Mouse (Mus musculus) forebrain, postnatal 0 days (tissue): ENCODE results near the gene Lsm4. TPM values are rescaled to one million over a fixed set of nuclear protein-coding genes. Genes with fewer than 3 reads are reported as not detected.

Experiments
- ATAC-seq: fragments of 200-750 bp; cut with Nextera tagmentation; 2 replicates; pipeline ENCODE4 v1.8.0; 2017; ENCODE audit warnings: mild to moderate bottlenecking, moderate library complexity
- DNase-seq: peaks from one replicate; pipeline ENCODE4 v3.0.0-alpha.2; 2015
- H3K27ac ChIP-seq: fragments of 300-500 bp; sonication (generic); 2 replicates; pipeline ENCODE4 v1.5.1; 2014; ENCODE audit warnings: low read depth, mild to moderate bottlenecking, antibody characterized with exemption, low read length, moderate library complexity, mixed read lengths
- H3K27me3 ChIP-seq: fragments of 300-500 bp; sonication (generic); 2 replicates; pipeline ENCODE4 v1.6.1; 2014; ENCODE audit warnings: mild to moderate bottlenecking, low read length, mixed read lengths; ENCODE audit not compliant: insufficient read depth
- H3K36me3 ChIP-seq: fragments of 300-500 bp; sonication (generic); 2 replicates; pipeline ENCODE4 v1.6.1; 2014; ENCODE audit warnings: mild to moderate bottlenecking, moderate library complexity; ENCODE audit not compliant: insufficient read depth
- H3K4me1 ChIP-seq: fragments of 300-500 bp; sonication (generic); 2 replicates; pipeline ENCODE4 v1.6.1; 2014; ENCODE audit warnings: antibody characterized with exemption; ENCODE audit not compliant: insufficient read depth
- H3K4me2 ChIP-seq: fragments of 300-500 bp; sonication (generic); 2 replicates; pipeline ENCODE4 v1.6.1; 2014; ENCODE audit warnings: low read depth, mild to moderate bottlenecking, moderate library complexity
- H3K4me3 ChIP-seq: fragments of 300-500 bp; sonication (generic); 2 replicates; pipeline ENCODE4 v1.5.1; 2014; ENCODE audit warnings: low read depth, low read length, mixed read lengths
- H3K9ac ChIP-seq: fragments of 300-500 bp; sonication (generic); 2 replicates; pipeline ENCODE4 v1.6.1; 2014; ENCODE audit warnings: mild to moderate bottlenecking
- H3K9me3 ChIP-seq: fragments of 300-500 bp; sonication (generic); 2 replicates; pipeline ENCODE4 v1.6.1; 2016; ENCODE audit warnings: low read length
- CTCF ChIP-seq: sonication (generic); IDR thresholded peaks from 2 replicates; pipeline ENCODE4 v1.5.1; 2016; ENCODE audit warnings: antibody characterized with exemption, control low read depth, low read depth
- WGBS: fragments of 180-500 bp; shearing (Covaris S2); extraction: QIAGEN DNeasy Blood & Tissue Kit; methylation state at CpG from one replicate; pipeline ENCODE4 v1.1.7; 2014; 5-methylcytosine and 5-hydroxymethylcytosine counted together
- polyA plus RNA-seq: library from polyadenylated mRNA; unstranded; fragments of >200 nt; fragmentation: Nextera tagmentation; extraction: Ambion mirVana; gene quantifications from 2 replicates; pipeline ENCODE4 v1.2.1, GENCODE M21; 2015
- total RNA-seq: library from RNA; depleted of rRNA; stranded (reverse); fragments of >200 nt; gene quantifications from 2 replicates; pipeline ENCODE4 v1.2.3, GENCODE M21; 2014

Gene Lsm4
- total and polyA plus RNA-seq, 2 experiments from 2014 or later = 140 to 177 TPM

DNA sequence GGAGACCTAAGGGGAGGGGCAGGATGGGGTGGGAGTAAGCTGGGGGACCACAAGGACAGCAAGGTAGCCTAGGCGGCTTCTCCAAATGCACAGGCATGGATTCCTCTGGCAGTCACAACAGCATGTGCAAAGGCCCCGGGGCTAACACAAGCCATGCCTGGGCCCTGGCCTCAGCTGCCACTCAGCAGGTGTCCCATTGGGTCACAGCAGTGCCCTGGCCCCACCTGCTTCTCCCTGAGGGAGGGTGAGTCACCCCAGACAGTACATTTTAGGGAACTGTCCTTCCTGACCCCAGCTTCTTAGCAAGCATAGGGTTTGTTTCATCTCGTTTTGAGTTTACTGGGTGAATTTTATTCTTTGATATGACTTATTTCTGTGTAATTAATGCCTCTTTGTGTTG is 9.6 kb downstream of the Lsm4 start:
- DNase-seq (no peak), ATAC-seq (no peak)
- no peak for TF ChIP-seq CTCF
- no peaks in the 10 kb centered on the region for H3K27me3 ChIP-seq
- WGBS = 74% methylated on average over 3 of the region's 3 CpGs
- H3K4me2 ChIP-seq = no peak overlapping the region
- no peaks in the 10 kb centered on the region for H3K9me3 ChIP-seq
- H3K4me3 ChIP-seq = no peak overlapping the region
- H3K36me3 ChIP-seq = peaks cover 22% of the 10 kb centered on the region
- no peak overlapping the region for H3K27ac ChIP-seq
- H3K4me1 ChIP-seq = no peaks in the 10 kb centered on the region
- H3K9ac ChIP-seq = no peak overlapping the region

DNA sequence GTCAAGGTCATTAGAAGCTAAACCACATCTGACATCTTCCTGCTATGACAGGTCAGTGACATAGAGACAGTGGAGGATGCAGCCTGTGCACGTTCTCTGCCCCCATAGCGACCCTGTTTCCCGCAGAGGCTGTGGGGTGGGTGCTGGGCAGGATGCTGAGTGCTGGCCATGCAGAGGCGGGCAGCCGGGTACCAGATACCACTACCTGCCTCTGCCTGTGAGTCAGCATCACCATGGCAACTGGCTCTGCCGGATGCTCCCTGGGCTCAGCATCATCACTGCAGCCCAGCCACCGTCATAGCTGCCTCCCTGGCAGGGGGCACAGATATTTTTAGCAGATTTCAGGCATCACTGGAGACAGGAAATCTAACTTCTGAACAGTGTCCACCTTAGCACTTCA is 11.2 kb downstream of the Lsm4 start:
- peaks cover 6% of the 10 kb centered on the region for H3K36me3 ChIP-seq
- no peaks in the 10 kb centered on the region for H3K4me1 ChIP-seq
- H3K27ac ChIP-seq = no peak overlapping the region
- DNase-seq (peak; percentile 43), ATAC-seq (peak; percentile 84)
- no peak for TF ChIP-seq CTCF
- no peak overlapping the region for H3K4me3 ChIP-seq
- no peak overlapping the region for H3K9ac ChIP-seq
- WGBS = 39% methylated on average over 7 of the region's 7 CpGs
- H3K9me3 ChIP-seq = no peaks in the 10 kb centered on the region
- no peak overlapping the region for H3K4me2 ChIP-seq
- H3K27me3 ChIP-seq = no peaks in the 10 kb centered on the region

DNA sequence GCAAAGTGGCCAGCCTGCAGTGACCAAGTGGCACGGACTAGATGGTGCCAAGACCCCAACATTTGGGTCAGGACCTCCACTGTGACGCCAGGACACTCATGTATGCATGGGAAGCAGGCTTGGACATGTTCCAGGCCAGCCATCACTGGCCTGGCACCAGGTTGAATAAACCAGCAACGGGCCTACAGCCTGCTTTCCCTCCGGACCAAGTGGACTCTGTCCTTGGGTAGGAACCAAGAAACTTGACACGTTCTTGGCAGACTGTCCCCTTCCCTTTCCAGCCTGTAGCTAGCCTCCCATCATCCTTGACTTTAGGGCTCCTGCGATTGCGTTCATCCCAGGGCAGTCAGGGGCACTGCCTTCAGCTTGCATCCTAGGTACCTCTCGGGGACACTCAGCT is 14.5 kb downstream of the Lsm4 start:
- DNase-seq (peak; percentile 35), ATAC-seq (no peak)
- H3K4me2 ChIP-seq = no peak overlapping the region
- WGBS = 70% methylated on average over 8 of the region's 8 CpGs
- no peaks in the 10 kb centered on the region for H3K27me3 ChIP-seq
- no peaks in the 10 kb centered on the region for H3K9me3 ChIP-seq
- H3K4me3 ChIP-seq = no peak overlapping the region
- H3K9ac ChIP-seq = no peak overlapping the region
- no peak overlapping the region for H3K27ac ChIP-seq
- peaks cover 6% of the 10 kb centered on the region for H3K4me1 ChIP-seq
- no peak for TF ChIP-seq CTCF
- no peaks in the 10 kb centered on the region for H3K36me3 ChIP-seq

DNA sequence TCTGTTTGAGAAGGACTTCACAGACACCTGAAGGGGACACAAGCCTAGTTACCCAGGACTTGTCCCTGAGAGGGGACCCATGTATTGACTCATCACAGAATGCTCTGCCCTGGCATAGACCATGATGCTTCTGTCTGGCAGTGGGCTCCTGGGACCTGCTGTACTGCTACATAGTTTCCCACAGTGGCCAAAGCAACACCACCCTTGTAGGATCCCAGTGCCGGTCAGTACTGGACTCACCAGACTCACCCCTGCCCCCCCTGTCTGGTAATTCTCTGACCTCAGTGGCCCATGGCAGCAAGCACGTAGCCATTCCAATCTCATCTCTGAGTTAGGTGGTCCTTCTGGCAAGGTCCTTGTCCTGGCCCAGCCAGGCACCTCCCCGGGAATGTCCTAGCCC is 15.1 kb downstream of the Lsm4 start:
- Histone ChIP-seq H3K4me2 (no peak overlapping the region), H3K36me3 (no peaks in the 10 kb centered on the region), H3K27ac (no peak overlapping the region), H3K9me3 (no peaks in the 10 kb centered on the region), H3K27me3 (no peaks in the 10 kb centered on the region), H3K4me3 (no peak overlapping the region), H3K9ac (no peak overlapping the region), H3K4me1 (peaks cover 6% of the 10 kb centered on the region)
- no peak for TF ChIP-seq CTCF
- DNase-seq (no peak), ATAC-seq (no peak)
- 95% methylated on average over 3 of the region's 3 CpGs for WGBS

DNA sequence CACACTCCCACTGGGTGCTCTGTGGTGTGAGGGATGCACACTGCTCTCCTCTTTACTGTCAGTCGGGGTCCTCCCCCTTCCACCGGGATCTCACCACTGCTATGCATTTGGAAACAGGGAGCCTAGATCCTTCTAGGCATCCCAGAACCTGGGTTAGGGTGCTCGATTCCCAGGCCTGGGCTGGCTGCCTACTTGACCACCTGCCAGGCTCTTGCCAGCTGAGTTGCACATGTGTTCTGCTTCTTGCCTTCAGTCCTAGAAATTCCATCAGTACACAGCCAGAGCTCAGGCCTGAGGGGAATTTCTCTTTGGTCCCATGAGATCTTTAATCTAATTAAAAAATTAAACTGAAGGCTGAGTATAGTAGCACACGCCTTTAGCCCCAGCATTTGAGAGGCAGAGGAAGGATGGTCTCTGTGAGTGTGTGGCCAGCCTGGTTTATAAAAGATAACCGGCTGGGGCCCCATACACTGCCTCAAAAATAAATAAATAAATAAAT is 16.9 kb downstream of the Lsm4 start:
- no peak for TF ChIP-seq CTCF
- no peaks in the 10 kb centered on the region for H3K9me3 ChIP-seq
- no peaks in the 10 kb centered on the region for H3K36me3 ChIP-seq
- ATAC-seq (no peak), DNase-seq (no peak)
- H3K4me1 ChIP-seq = peaks cover 6% of the 10 kb centered on the region
- H3K4me2 ChIP-seq = no peak overlapping the region
- H3K27me3 ChIP-seq = no peaks in the 10 kb centered on the region
- H3K9ac ChIP-seq = no peak overlapping the region
- WGBS = 72% methylated on average over 5 of the region's 5 CpGs
- H3K27ac ChIP-seq = no peak overlapping the region
- H3K4me3 ChIP-seq = no peak overlapping the region

DNA sequence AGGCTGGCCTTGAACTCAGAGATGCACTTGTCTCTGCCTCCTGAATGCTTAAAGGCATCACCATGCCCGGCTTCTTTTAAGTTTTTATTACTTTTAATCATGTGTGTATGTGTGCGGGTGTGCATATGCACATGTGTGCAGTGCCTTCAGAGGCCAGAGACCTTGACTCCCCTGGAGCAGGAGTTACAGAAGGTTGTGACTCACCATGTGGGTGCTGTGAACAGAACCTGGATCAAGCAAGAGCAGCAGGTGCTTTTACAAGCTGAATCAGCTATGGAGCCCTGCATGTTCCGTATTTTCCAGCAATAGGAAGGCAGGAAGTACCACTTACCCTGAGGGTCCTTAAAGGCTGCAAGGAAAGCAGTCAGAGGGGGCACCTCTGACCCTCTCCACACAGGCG is 18.2 kb downstream of the Lsm4 start:
- no peak for TF ChIP-seq CTCF
- no peak; the same call in 1 of the 2 replicates for ATAC-seq
- peak overlapping the region; percentile 59 for H3K9ac ChIP-seq
- peak overlapping the region; percentile 63 for H3K4me2 ChIP-seq
- WGBS = 58% methylated on average over 4 of the region's 4 CpGs
- DNase-seq = no peak
- H3K4me1 ChIP-seq = peaks cover 6% of the 10 kb centered on the region
- peak overlapping the region; percentile 50 for H3K27ac ChIP-seq
- H3K4me3 ChIP-seq = peak overlapping the region; percentile 36
- H3K36me3 ChIP-seq = no peaks in the 10 kb centered on the region
- H3K27me3 ChIP-seq = no peaks in the 10 kb centered on the region
- H3K9me3 ChIP-seq = no peaks in the 10 kb centered on the region

DNA sequence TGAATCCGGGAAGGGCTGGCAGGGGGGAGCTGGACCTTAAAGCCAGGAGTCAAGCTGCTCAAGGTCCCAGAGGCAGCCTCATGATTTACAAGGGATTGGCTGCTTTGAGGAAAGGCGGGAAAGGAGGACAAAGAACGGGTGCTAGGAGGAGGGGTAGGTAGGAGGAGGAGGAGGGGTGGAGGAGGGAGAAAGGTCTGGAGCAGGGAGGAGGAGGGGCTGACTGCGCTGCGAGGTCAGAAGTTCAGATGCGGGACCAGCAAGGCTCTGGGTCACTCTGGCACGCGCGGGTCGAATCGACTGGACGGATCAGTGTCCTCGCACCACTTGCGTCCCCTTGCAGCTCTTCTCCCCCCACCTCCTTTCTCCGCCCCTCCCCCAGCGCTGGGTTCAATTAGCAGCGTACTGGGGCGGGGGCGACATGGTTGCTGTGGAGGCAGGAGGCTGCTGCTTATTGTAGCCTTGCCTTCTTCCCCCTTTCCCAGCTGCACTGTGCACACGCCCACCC is 18.7 kb downstream of the Lsm4 start:
- Histone ChIP-seq H3K36me3 (no peaks in the 10 kb centered on the region), H3K27ac (peak overlapping the region; percentile 50), H3K9me3 (no peaks in the 10 kb centered on the region), H3K27me3 (no peaks in the 10 kb centered on the region), H3K4me2 (peak overlapping the region; percentile 63), H3K9ac (peak overlapping the region; percentile 59), H3K4me1 (peaks cover 12% of the 10 kb centered on the region), H3K4me3 (peak overlapping the region; percentile 36)
- under 1% methylated on average over 15 of the region's 20 CpGs for WGBS
- no peak for TF ChIP-seq CTCF
- peak; percentile 68 for DNase-seq
- peak; percentile 79 for ATAC-seq
